Mouse (Mus musculus) spleen, adult 2 months (tissue): Measurements from ENCODE around the gene Kirrel3.

Experiments
- CTCF ChIP-seq: fragments of 200-500 bp; IDR thresholded peaks from 2 replicates; pipeline ENCODE4 v1.5.1; 2011; ENCODE audit warnings: mild to moderate bottlenecking, inconsistent platforms; ENCODE audit not compliant: insufficient read depth, insufficient read length, insufficient replicate concordance; ENCODE audit errors: extremely low read depth
- POLR2A ChIP-seq: fragments of 200-500 bp; IDR thresholded peaks from 2 replicates; pipeline ENCODE4 v1.6.1; 2011; ENCODE audit warnings: low read depth, low read length, inconsistent platforms

DNA sequence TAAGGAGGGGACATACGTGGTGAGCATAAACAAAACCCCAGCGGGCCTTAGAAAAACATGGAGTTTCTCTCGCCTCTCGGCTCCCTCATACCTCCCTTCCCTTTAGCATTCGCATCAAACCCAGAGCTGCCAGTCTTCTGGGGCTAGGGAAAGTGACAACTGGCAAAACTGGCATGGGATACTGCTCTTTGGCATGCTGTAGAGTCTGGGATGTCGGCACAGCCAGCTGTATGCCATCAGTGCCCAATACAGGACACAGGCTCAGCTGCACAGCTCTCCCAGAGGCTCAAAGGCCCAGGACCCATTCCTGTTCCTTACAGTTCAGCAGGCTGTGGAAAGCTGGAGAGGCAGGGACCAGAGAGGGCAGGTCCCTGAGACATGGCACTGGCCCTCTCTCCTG lies 379.9 kb downstream of the Kirrel3 start:
- TF ChIP-seq CTCF (no peak), POLR2A (no peak)
